Mouse (Mus musculus) urinary bladder, postnatal 4 days (tissue): Measurements from ENCODE around the gene Ptprz1.

Experiments used
- DNase-seq, 2 experiments: peaks; one replicate each; pipeline ENCODE4 v3.0.0; 2021 to 2022; ENCODE audit warnings: low spot score in 2 of 2

Ptprz1 gene

GRCm38 (mm10) chr6:22874781-22875613 lies at the start of gene Ptprz1:
TSS of gene Ptprz1 (plus strand) at chr6:22875502.
- DNase-seq, result no peak

GRCm38 (mm10) chr6:22833637-22834036 lies 41.7 kb upstream of the Ptprz1 start:
- DNase-seq, result no peak

- no peak for DNase-seq
Measured at GRCm38 (mm10) chr6:22834100-22834970, 41.0 kb upstream of the Ptprz1 start.

- no peak for DNase-seq
Measured at GRCm38 (mm10) chr6:22875614-22876541, 576 bp downstream of the Ptprz1 start.

GRCm38 (mm10) chr6:22887978-22888377 lies 12.7 kb downstream of the Ptprz1 start:
- no peak for DNase-seq

- no peak for DNase-seq
Measured at GRCm38 (mm10) chr6:22889333-22889732, 14.0 kb downstream of the Ptprz1 start.

- DNase-seq, result no peak
Measured at GRCm38 (mm10) chr6:22901983-22902382, 26.7 kb downstream of the Ptprz1 start.

GRCm38 (mm10) chr6:22908510-22909256 lies 33.4 kb downstream of the Ptprz1 start:
- DNase-seq, result no peak

GRCm38 (mm10) chr6:22909257-22909907 lies 34.1 kb downstream of the Ptprz1 start:
- no peak for DNase-seq

GRCm38 (mm10) chr6:22909908-22910260 lies 34.6 kb downstream of the Ptprz1 start:
- no peak for DNase-seq

- DNase-seq, result no peak
Measured at GRCm38 (mm10) chr6:22922880-22923279, 47.6 kb downstream of the Ptprz1 start.

- no peak for DNase-seq
Measured at GRCm38 (mm10) chr6:22932768-22933265, 57.5 kb downstream of the Ptprz1 start.

GRCm38 (mm10) chr6:22937126-22937525 lies 61.8 kb downstream of the Ptprz1 start:
- no peak for DNase-seq

GRCm38 (mm10) chr6:22937526-22937925 lies 62.2 kb downstream of the Ptprz1 start:
- DNase-seq, result no peak

- no peak for DNase-seq
Measured at GRCm38 (mm10) chr6:22944191-22944590, 68.9 kb downstream of the Ptprz1 start.

- no peak for DNase-seq
Measured at GRCm38 (mm10) chr6:22963374-22963773, 88.1 kb downstream of the Ptprz1 start.

GRCm38 (mm10) chr6:22968073-22968472 lies 92.8 kb downstream of the Ptprz1 start:
- no peak for DNase-seq

GRCm38 (mm10) chr6:22983769-22984519 lies 108.6 kb downstream of the Ptprz1 start:
- DNase-seq, result no peak

GRCm38 (mm10) chr6:22984520-22985154 lies 109.3 kb downstream of the Ptprz1 start:
- no peak for DNase-seq
